Mouse (Mus musculus) spleen, adult 2 months (tissue): ENCODE results near the gene Celf1. TPM values are rescaled to one million over a fixed set of nuclear protein-coding genes. Genes with fewer than 3 reads are reported as not detected.

Source experiments
- DNase-seq, 2 experiments: peaks; one replicate each; pipeline versions ENCODE4 v3.0.0 to v3.0.0-alpha.2; 2012 to 2021; ENCODE audit warnings: low spot score in 2 of 2, low read depth in 1 of 2
- H3K27ac ChIP-seq: fragments of 200-500 bp; 2 replicates; pipeline ENCODE4 v1.5.1; 2012; ENCODE audit warnings: low read length, inconsistent platforms; ENCODE audit not compliant: insufficient read depth
- H3K27me3 ChIP-seq: fragments of 200-500 bp; 2 replicates; pipeline ENCODE4 v1.6.1; 2012; ENCODE audit warnings: mild to moderate bottlenecking, moderate library complexity, low read length, inconsistent platforms; ENCODE audit not compliant: control insufficient read depth, insufficient read depth
- H3K36me3 ChIP-seq: fragments of 200-500 bp; 2 replicates; pipeline ENCODE4 v1.6.1; 2012; ENCODE audit warnings: mild to moderate bottlenecking, low read length, inconsistent platforms; ENCODE audit not compliant: control insufficient read depth, insufficient read depth
- H3K4me1 ChIP-seq: fragments of 200-500 bp; 2 replicates; pipeline ENCODE4 v1.6.1; 2011; ENCODE audit warnings: inconsistent platforms; ENCODE audit not compliant: control insufficient read depth, insufficient read depth, insufficient read length
- H3K4me3 ChIP-seq: fragments of 200-500 bp; 2 replicates; pipeline ENCODE4 v1.5.1; 2011; ENCODE audit warnings: mild to moderate bottlenecking, inconsistent platforms; ENCODE audit not compliant: insufficient read depth, insufficient read length; ENCODE audit errors: extremely low read depth
- CTCF ChIP-seq: fragments of 200-500 bp; IDR thresholded peaks from 2 replicates; pipeline ENCODE4 v1.5.1; 2011; ENCODE audit warnings: mild to moderate bottlenecking, inconsistent platforms; ENCODE audit not compliant: insufficient read depth, insufficient read length, insufficient replicate concordance; ENCODE audit errors: extremely low read depth
- POLR2A ChIP-seq: fragments of 200-500 bp; IDR thresholded peaks from 2 replicates; pipeline ENCODE4 v1.6.1; 2011; ENCODE audit warnings: low read depth, low read length, inconsistent platforms
- WGBS: fragments of 180-500 bp; shearing (Covaris S2); methylation state at CpG from one replicate; pipeline ENCODE4 v1.1.7; 2018; 5-methylcytosine and 5-hydroxymethylcytosine counted together
- polyA plus RNA-seq: library from polyadenylated mRNA; depleted of rRNA; stranded (reverse); fragments of >200 nt; gene quantifications from 2 replicates; pipeline ENCODE4 v1.2.3, GENCODE M21; 2012

Celf1 gene
- polyA plus RNA-seq, 1 experiment: 35.3 TPM

- Histone ChIP-seq H3K4me1 (no peaks in the 10 kb centered on the region), H3K27ac (no peak overlapping the region), H3K36me3 (no peaks in the 10 kb centered on the region), H3K4me3 (no peak overlapping the region), H3K27me3 (no peaks in the 10 kb centered on the region)
- TF ChIP-seq POLR2A (no peak), CTCF (no peak)
- 81% methylated on average over 7 of the region's 7 CpGs for WGBS
- no peak for DNase-seq
Observed at GRCm38 (mm10) chr2:90975181-90975835, 35.1 kb downstream of the Celf1 start.

- TF ChIP-seq POLR2A (no peak), CTCF (no peak)
- no peaks in the 10 kb centered on the region for H3K4me1 ChIP-seq
- no peaks in the 10 kb centered on the region for H3K36me3 ChIP-seq
- no peak for DNase-seq
- 93% methylated on average over 2 of the region's 2 CpGs for WGBS
- H3K4me3 ChIP-seq: no peak overlapping the region
- H3K27ac ChIP-seq: no peak overlapping the region
- H3K27me3 ChIP-seq: no peaks in the 10 kb centered on the region
Observed at GRCm38 (mm10) chr2:90976590-90976989, 36.4 kb downstream of the Celf1 start.

DNA sequence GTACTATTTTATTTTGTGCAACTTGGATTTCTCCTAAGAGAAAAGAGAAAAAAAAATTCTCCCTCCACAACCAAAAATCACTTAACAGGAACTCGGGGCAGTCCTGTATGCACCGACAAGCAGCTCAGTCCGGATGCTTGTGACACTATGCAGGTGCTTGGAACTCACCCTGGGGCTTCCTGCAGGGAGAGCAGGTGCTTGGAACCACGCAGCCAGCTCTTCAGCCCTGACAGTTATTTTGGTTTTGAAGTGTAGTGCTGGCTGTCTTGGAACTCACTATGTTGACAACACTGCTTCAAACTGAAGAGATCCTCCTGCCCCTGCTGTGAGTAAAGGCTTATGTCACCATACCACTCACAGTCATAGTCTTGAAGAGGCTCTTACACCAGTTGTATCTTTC lies 37.1 kb downstream of the Celf1 start:
- DNase-seq: no peak
- 74% methylated on average over 4 of the region's 4 CpGs for WGBS
- Histone ChIP-seq H3K36me3 (no peaks in the 10 kb centered on the region), H3K27me3 (no peaks in the 10 kb centered on the region), H3K27ac (no peak overlapping the region), H3K4me1 (no peaks in the 10 kb centered on the region), H3K4me3 (no peak overlapping the region)
- TF ChIP-seq CTCF: no peak
- TF ChIP-seq POLR2A: no peak

- DNase-seq: no peak
- no peaks in the 10 kb centered on the region; the same call in 1 of the 2 replicates for H3K4me1 ChIP-seq
- no peaks in the 10 kb centered on the region for H3K36me3 ChIP-seq
- no peak overlapping the region for H3K27ac ChIP-seq
- TF ChIP-seq POLR2A (no peak), CTCF (no peak)
- 88% methylated on average over 3 of the region's 3 CpGs for WGBS
- no peaks in the 10 kb centered on the region for H3K27me3 ChIP-seq
- no peak overlapping the region for H3K4me3 ChIP-seq
Observed at GRCm38 (mm10) chr2:90986055-90986454, 45.9 kb downstream of the Celf1 start.

GRCm38 (mm10) chr2:91008536-91008935 lies 68.4 kb downstream of the Celf1 start:
- no peaks in the 10 kb centered on the region for H3K27me3 ChIP-seq
- H3K36me3 ChIP-seq: peaks cover 52% of the 10 kb centered on the region
- DNase-seq: no peak
- no peak overlapping the region for H3K4me3 ChIP-seq
- no peak for TF ChIP-seq CTCF
- TF ChIP-seq POLR2A: no peak
- WGBS: 96% methylated on average over 8 of the region's 8 CpGs
- peaks cover 3% of the 10 kb centered on the region; the same call in 1 of the 2 replicates for H3K4me1 ChIP-seq
- no peak overlapping the region for H3K27ac ChIP-seq

DNA sequence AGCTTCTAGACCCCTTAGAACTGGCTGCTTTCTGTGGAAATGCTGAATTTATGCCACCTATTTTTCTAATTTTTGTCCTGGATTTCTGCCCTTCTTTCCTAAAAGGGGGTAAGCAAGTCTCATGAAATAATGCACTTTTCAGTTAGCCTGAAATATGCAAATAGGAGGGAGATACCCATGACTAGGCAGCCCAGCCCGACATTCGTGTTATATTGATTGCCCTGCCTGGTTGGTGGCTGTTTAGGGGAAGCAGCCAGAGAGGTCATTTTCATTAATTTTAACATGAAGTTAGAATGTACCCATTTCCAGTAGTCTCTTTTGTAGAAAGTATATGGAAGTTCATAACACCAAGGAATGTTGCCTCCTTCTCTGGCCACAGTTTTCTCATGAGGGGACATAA lies 73.7 kb downstream of the Celf1 start:
- peak overlapping the region; percentile 39; the same call in 1 of the 2 replicates for H3K27ac ChIP-seq
- H3K4me3 ChIP-seq: no peak overlapping the region
- peaks cover 3% of the 10 kb centered on the region; the same call in 1 of the 2 replicates for H3K4me1 ChIP-seq
- 39% methylated on average over 2 of the region's 2 CpGs for WGBS
- DNase-seq: peak in 1 of 2 experiments; percentile 22
- TF ChIP-seq POLR2A (no peak), CTCF (no peak)
- no peaks in the 10 kb centered on the region for H3K27me3 ChIP-seq
- peaks cover 39% of the 10 kb centered on the region for H3K36me3 ChIP-seq

- H3K36me3 ChIP-seq: peaks cover 32% of the 10 kb centered on the region
- H3K4me3 ChIP-seq: no peak overlapping the region
- DNase-seq: no peak
- WGBS: 93% methylated on average over 4 of the region's 4 CpGs
- H3K4me1 ChIP-seq: peaks cover 3% of the 10 kb centered on the region; the same call in 1 of the 2 replicates
- no peak for TF ChIP-seq CTCF
- no peak for TF ChIP-seq POLR2A
- no peaks in the 10 kb centered on the region for H3K27me3 ChIP-seq
- no peak overlapping the region for H3K27ac ChIP-seq
Observed at GRCm38 (mm10) chr2:91015386-91015785, 75.2 kb downstream of the Celf1 start.
